Mouse (Mus musculus): ENCODE measurements at regions not wholly inside any gene's neighbourhood (a gene's known extent, or its start where the extent isn't known, plus 50 kb on each side); places are given as distances from the start of the nearest gene placed in this dataset.

DNA sequence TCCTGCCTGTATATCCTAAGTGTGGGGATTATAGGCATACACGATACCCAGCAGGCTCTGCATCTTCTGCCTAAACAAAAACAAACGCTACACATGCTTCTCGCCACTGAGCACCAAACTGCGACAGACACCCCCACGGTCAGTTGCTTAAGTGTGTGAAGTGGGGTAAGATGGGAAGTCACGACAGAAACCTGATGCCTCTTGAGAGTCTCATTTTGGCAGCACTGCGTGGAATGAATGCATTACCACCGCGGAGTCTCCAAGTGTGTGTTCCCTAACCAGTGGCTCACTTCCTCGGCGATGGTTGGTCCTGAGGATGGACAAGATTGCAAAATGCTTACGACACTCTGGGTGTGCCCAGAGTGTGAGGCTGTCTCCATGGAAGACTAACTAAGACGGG lies 133.8 kb upstream of the Sfswap start:
- TF ChIP-seq CTCF (IDR thresholded peaks at IDR 0.05; ENCODE audit: low read depth, low read length) (no peak), GATA1 (IDR thresholded peaks at IDR 0.05; ENCODE audit: borderline replicate concordance, low read length) (no peak), TAL1 (conservative IDR thresholded peaks at IDR 0.05; ENCODE audit: low read depth, low read length) (no peak), POLR2AphosphoS5 (IDR thresholded peaks at IDR 0.05; ENCODE audit: insufficient replicate concordance, low read depth, low read length) (no peak), GATA2 (IDR thresholded peaks at IDR 0.05; ENCODE audit: borderline replicate concordance, low read depth, low read length) (no peak)
